Mouse (Mus musculus) forebrain, postnatal 0 days (tissue): Measurements from ENCODE around the gene Cars2. TPM values are rescaled to one million over a fixed set of nuclear protein-coding genes. Genes with fewer than 3 reads are reported as not detected.

ENCODE experiments used
- ATAC-seq: fragments of 200-750 bp; cut with Nextera tagmentation; 2 replicates; pipeline ENCODE4 v1.8.0; 2017; ENCODE audit warnings: mild to moderate bottlenecking, moderate library complexity
- DNase-seq: peaks from one replicate; pipeline ENCODE4 v3.0.0-alpha.2; 2015
- H3K27ac ChIP-seq: fragments of 300-500 bp; sonication (generic); 2 replicates; pipeline ENCODE4 v1.5.1; 2014; ENCODE audit warnings: low read depth, mild to moderate bottlenecking, antibody characterized with exemption, low read length, moderate library complexity, mixed read lengths
- H3K27me3 ChIP-seq: fragments of 300-500 bp; sonication (generic); 2 replicates; pipeline ENCODE4 v1.6.1; 2014; ENCODE audit warnings: mild to moderate bottlenecking, low read length, mixed read lengths; ENCODE audit not compliant: insufficient read depth
- H3K36me3 ChIP-seq: fragments of 300-500 bp; sonication (generic); 2 replicates; pipeline ENCODE4 v1.6.1; 2014; ENCODE audit warnings: mild to moderate bottlenecking, moderate library complexity; ENCODE audit not compliant: insufficient read depth
- H3K4me1 ChIP-seq: fragments of 300-500 bp; sonication (generic); 2 replicates; pipeline ENCODE4 v1.6.1; 2014; ENCODE audit warnings: antibody characterized with exemption; ENCODE audit not compliant: insufficient read depth
- H3K4me2 ChIP-seq: fragments of 300-500 bp; sonication (generic); 2 replicates; pipeline ENCODE4 v1.6.1; 2014; ENCODE audit warnings: low read depth, mild to moderate bottlenecking, moderate library complexity
- H3K4me3 ChIP-seq: fragments of 300-500 bp; sonication (generic); 2 replicates; pipeline ENCODE4 v1.5.1; 2014; ENCODE audit warnings: low read depth, low read length, mixed read lengths
- H3K9ac ChIP-seq: fragments of 300-500 bp; sonication (generic); 2 replicates; pipeline ENCODE4 v1.6.1; 2014; ENCODE audit warnings: mild to moderate bottlenecking
- H3K9me3 ChIP-seq: fragments of 300-500 bp; sonication (generic); 2 replicates; pipeline ENCODE4 v1.6.1; 2016; ENCODE audit warnings: low read length
- CTCF ChIP-seq: sonication (generic); IDR thresholded peaks from 2 replicates; pipeline ENCODE4 v1.5.1; 2016; ENCODE audit warnings: antibody characterized with exemption, control low read depth, low read depth
- WGBS: fragments of 180-500 bp; shearing (Covaris S2); extraction: QIAGEN DNeasy Blood & Tissue Kit; methylation state at CpG from one replicate; pipeline ENCODE4 v1.1.7; 2014; 5-methylcytosine and 5-hydroxymethylcytosine counted together
- polyA plus RNA-seq: library from polyadenylated mRNA; unstranded; fragments of >200 nt; fragmentation: Nextera tagmentation; extraction: Ambion mirVana; gene quantifications from 2 replicates; pipeline ENCODE4 v1.2.1, GENCODE M21; 2015
- total RNA-seq: library from RNA; depleted of rRNA; stranded (reverse); fragments of >200 nt; gene quantifications from 2 replicates; pipeline ENCODE4 v1.2.3, GENCODE M21; 2014

Cars2 gene
- total and polyA plus RNA-seq, 2 experiments from 2014 or later: 25.9 to 49.9 TPM

DNA sequence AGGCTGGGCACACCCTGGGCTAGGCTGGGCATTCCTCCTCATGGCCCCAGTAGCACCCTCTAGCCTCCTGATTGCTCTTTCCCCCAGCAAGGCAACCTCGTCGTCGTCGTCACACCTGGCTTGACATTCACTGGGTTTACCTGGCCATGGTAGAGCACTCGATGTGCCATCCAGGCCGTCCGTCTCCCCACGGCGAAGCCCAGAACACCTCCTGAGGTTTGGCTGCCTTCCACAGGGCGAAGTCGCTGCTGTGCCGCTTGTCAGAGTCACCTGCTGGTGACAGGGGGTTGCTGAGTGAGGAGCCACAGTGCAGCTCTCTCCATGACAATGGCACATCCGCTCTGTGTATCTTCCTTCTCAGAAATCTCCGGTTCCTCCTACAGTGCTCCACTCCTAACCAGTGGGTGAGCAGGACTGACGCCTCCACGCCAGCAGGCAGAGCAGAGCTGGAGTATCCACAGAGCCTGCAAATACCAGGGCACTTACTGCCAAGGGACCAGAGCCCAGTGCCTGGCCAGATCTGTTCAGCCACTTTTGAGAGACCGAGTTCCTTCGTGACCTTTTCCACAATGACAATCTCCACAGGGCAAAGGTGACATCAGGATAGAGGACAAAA is 20.3 kb downstream of the Cars2 start:
- Histone ChIP-seq H3K9me3 (no peaks in the 10 kb centered on the region), H3K36me3 (peaks cover 42% of the 10 kb centered on the region), H3K27me3 (no peaks in the 10 kb centered on the region), H3K4me1 (no peaks in the 10 kb centered on the region), H3K4me2 (no peak overlapping the region), H3K9ac (no peak overlapping the region), H3K4me3 (no peak overlapping the region), H3K27ac (no peak overlapping the region)
- TF ChIP-seq CTCF: no peak
- no peak for DNase-seq
- ATAC-seq: no peak
- 88% methylated on average over 18 of the region's 18 CpGs for WGBS

DNA sequence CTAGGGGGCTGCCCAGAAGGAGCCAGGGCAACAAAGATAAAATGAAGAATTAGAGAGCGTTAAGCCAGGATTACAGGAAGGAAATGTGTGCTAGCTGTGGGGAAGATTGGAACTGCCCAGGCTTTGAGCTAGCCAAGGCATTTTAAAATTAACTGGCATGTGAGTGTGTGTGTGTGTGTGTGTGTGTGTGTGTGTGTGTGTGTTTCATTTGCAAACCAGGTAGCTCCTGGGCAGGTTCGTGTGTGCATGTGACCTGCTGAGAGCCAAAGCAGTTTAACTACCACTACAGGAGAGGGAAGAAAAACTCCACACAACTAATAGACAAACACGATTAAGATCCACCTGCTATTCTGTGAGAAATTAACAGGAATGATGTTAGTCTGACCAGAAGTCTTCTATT is 27.3 kb downstream of the Cars2 start:
- DNase-seq (no peak), ATAC-seq (no peak)
- no peaks in the 10 kb centered on the region for H3K27me3 ChIP-seq
- WGBS: 88% methylated on average over 3 of the region's 3 CpGs
- no peak overlapping the region for H3K4me3 ChIP-seq
- no peaks in the 10 kb centered on the region for H3K9me3 ChIP-seq
- H3K36me3 ChIP-seq: peaks cover 37% of the 10 kb centered on the region
- H3K9ac ChIP-seq: no peak overlapping the region
- H3K27ac ChIP-seq: no peak overlapping the region
- H3K4me2 ChIP-seq: no peak overlapping the region
- no peaks in the 10 kb centered on the region for H3K4me1 ChIP-seq
- TF ChIP-seq CTCF: no peak

DNA sequence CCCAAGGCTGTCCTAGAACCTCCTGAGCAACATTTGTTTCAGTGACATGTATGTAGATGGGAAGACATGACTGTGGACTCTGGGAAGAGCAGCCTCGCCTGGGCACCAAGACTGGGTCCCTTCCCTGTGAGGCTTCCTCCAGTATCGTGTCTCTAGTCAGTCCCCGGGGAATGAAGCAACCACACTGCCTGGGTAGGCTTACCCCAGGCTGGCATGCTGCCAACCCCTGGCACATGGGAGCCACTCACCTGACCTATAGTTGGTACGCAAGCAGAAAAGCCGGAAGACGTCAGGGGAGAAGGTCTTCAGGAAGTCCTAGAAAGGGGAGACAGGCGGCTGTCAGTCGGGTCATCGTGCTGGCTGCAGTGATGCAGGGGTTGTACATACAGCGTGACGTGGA is 31.9 kb downstream of the Cars2 start:
- 91% methylated on average over 11 of the region's 11 CpGs for WGBS
- Histone ChIP-seq H3K36me3 (peaks cover 69% of the 10 kb centered on the region), H3K9me3 (no peaks in the 10 kb centered on the region), H3K27ac (no peak overlapping the region), H3K9ac (no peak overlapping the region), H3K4me3 (no peak overlapping the region), H3K27me3 (no peaks in the 10 kb centered on the region), H3K4me2 (no peak overlapping the region), H3K4me1 (no peaks in the 10 kb centered on the region)
- TF ChIP-seq CTCF: no peak
- DNase-seq (no peak), ATAC-seq (no peak)

DNA sequence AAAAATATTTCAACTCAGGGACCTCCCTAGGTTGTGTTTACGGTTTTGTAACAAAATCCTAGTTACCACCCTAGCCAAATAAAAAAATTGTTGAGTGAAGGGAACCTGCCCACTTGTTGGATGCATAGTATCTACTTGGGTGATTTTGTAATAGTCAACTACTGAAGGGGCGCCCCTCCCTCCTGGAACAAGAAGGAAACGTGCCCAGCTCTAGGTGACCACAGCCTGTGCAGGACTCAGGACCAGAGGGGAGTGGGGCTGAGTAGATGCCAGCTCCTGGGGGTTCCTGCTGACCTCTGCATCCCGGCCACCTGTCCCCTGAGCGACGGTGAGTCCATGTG is 32.6 kb downstream of the Cars2 start:
- Histone ChIP-seq H3K4me2 (no peak overlapping the region), H3K27me3 (no peaks in the 10 kb centered on the region)

DNA sequence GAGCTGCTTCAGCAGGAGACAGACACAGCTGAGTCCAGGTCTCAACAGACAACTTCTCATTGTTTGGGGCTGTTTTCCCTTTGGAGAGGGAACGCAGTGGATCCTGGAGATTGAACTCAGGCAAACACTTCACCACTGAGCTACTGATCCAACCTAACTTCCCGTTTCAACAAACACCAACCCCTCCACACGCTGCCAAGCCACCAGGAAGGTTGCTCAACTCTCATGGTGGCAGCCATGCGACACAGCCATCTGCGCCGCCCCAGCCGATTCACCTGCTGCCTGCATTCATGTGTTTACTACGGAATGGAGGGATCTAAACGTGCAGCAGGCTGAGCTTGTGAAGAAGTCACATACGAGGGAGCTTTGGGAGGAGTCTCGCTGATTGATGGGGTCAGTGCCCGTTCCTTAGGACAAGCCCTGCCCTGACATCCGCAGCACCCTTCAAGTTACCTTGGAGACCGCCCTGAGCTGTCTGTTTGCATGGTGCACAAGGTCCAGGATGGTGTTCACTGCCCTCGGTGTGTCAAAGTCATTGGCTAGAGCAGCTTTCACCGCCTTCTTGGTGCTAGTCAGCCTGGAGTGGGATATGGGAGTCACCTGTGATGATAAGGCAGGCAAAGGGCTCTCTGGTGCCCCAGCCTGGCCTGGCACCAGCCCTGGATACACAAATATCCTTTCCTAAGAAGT is 33.1 kb downstream of the Cars2 start:
- peaks cover 81% of the 10 kb centered on the region for H3K36me3 ChIP-seq
- H3K9ac ChIP-seq: no peak overlapping the region
- no peak overlapping the region for H3K27ac ChIP-seq
- H3K27me3 ChIP-seq: no peaks in the 10 kb centered on the region
- no peak for TF ChIP-seq CTCF
- H3K4me1 ChIP-seq: no peaks in the 10 kb centered on the region
- no peaks in the 10 kb centered on the region for H3K9me3 ChIP-seq
- H3K4me2 ChIP-seq: no peak overlapping the region
- ATAC-seq (no peak), DNase-seq (no peak)
- 92% methylated on average over 16 of the region's 16 CpGs for WGBS
- no peak overlapping the region for H3K4me3 ChIP-seq

More for the DNA sequence above, 32.6 kb downstream of the Cars2 start:
- ATAC-seq: no peak
- H3K27ac ChIP-seq: no peak overlapping the region
- H3K4me1 ChIP-seq: no peaks in the 10 kb centered on the region
- H3K4me3 ChIP-seq: no peak overlapping the region
- no peak overlapping the region for H3K9ac ChIP-seq
- WGBS: 90% methylated on average over 6 of the region's 6 CpGs
- no peak for DNase-seq
- no peak for TF ChIP-seq CTCF
- peaks cover 76% of the 10 kb centered on the region for H3K36me3 ChIP-seq
- no peaks in the 10 kb centered on the region for H3K9me3 ChIP-seq

DNA sequence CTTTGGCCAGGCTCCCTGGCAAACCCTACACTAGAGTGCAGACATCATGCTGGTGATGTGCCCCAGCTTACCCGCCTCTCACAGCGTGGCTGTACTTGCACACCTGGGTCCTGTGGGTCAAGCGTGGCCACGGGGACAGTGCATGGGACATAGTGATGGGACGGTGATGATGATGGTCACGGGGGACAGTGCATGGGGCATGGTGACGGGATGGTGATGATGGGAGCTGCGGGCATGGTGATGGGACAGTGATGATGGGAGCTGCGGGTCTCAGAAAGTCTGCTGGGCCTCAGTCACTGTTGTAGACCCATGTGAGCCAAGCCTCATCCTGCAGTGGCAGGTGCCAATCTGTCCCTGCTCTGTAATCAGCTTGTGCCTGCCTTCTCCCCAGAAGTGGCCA is 34.3 kb downstream of the Cars2 start:
- no peak overlapping the region for H3K9ac ChIP-seq
- WGBS: 94% methylated on average over 9 of the region's 9 CpGs
- no peak overlapping the region for H3K27ac ChIP-seq
- DNase-seq (no peak), ATAC-seq (no peak)
- H3K27me3 ChIP-seq: no peaks in the 10 kb centered on the region
- no peak overlapping the region for H3K4me2 ChIP-seq
- H3K36me3 ChIP-seq: peaks cover 84% of the 10 kb centered on the region
- no peak for TF ChIP-seq CTCF
- H3K4me1 ChIP-seq: no peaks in the 10 kb centered on the region
- no peak overlapping the region for H3K4me3 ChIP-seq
- no peaks in the 10 kb centered on the region for H3K9me3 ChIP-seq

DNA sequence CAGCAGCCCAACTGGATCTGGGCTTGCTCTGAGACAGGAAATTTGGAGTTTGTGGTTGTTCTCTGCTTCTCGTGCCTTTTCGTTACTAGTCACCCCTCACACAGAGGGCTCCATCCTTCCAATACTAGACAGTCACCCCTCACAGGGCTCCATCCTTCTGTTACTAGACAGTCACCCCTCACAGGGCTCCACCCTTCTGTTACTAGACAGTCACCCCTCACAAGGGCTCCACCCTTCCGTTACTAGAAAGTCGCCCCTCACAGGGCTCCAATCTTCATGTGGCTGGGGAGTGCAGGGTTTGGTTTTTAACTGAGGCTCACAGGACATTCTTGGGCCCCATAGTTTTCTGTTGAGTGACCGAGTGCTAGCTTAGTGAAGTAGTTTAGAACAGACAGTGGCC is 37.3 kb downstream of the Cars2 start:
- H3K9me3 ChIP-seq: no peaks in the 10 kb centered on the region
- H3K27me3 ChIP-seq: no peaks in the 10 kb centered on the region
- TF ChIP-seq CTCF: no peak
- H3K4me3 ChIP-seq: no peak overlapping the region
- peaks cover 93% of the 10 kb centered on the region for H3K36me3 ChIP-seq
- H3K27ac ChIP-seq: no peak overlapping the region
- no peak overlapping the region for H3K4me2 ChIP-seq
- H3K9ac ChIP-seq: no peak overlapping the region
- no peaks in the 10 kb centered on the region for H3K4me1 ChIP-seq
- ATAC-seq (no peak), DNase-seq (no peak)
- 87% methylated on average over 5 of the region's 5 CpGs for WGBS
